Mouse (Mus musculus) forebrain, postnatal 0 days (tissue): Measurements from ENCODE around the gene Rpl7l1. TPM values are rescaled to one million over a fixed set of nuclear protein-coding genes. Genes with fewer than 3 reads are reported as not detected.

Experiments used
- ATAC-seq: fragments of 200-750 bp; cut with Nextera tagmentation; 2 replicates; pipeline ENCODE4 v1.8.0; 2017; ENCODE audit warnings: mild to moderate bottlenecking, moderate library complexity
- DNase-seq: peaks from one replicate; pipeline ENCODE4 v3.0.0-alpha.2; 2015
- H3K27ac ChIP-seq: fragments of 300-500 bp; sonication (generic); 2 replicates; pipeline ENCODE4 v1.5.1; 2014; ENCODE audit warnings: low read depth, mild to moderate bottlenecking, antibody characterized with exemption, low read length, moderate library complexity, mixed read lengths
- H3K27me3 ChIP-seq: fragments of 300-500 bp; sonication (generic); 2 replicates; pipeline ENCODE4 v1.6.1; 2014; ENCODE audit warnings: mild to moderate bottlenecking, low read length, mixed read lengths; ENCODE audit not compliant: insufficient read depth
- H3K36me3 ChIP-seq: fragments of 300-500 bp; sonication (generic); 2 replicates; pipeline ENCODE4 v1.6.1; 2014; ENCODE audit warnings: mild to moderate bottlenecking, moderate library complexity; ENCODE audit not compliant: insufficient read depth
- H3K4me1 ChIP-seq: fragments of 300-500 bp; sonication (generic); 2 replicates; pipeline ENCODE4 v1.6.1; 2014; ENCODE audit warnings: antibody characterized with exemption; ENCODE audit not compliant: insufficient read depth
- H3K4me2 ChIP-seq: fragments of 300-500 bp; sonication (generic); 2 replicates; pipeline ENCODE4 v1.6.1; 2014; ENCODE audit warnings: low read depth, mild to moderate bottlenecking, moderate library complexity
- H3K4me3 ChIP-seq: fragments of 300-500 bp; sonication (generic); 2 replicates; pipeline ENCODE4 v1.5.1; 2014; ENCODE audit warnings: low read depth, low read length, mixed read lengths
- H3K9ac ChIP-seq: fragments of 300-500 bp; sonication (generic); 2 replicates; pipeline ENCODE4 v1.6.1; 2014; ENCODE audit warnings: mild to moderate bottlenecking
- H3K9me3 ChIP-seq: fragments of 300-500 bp; sonication (generic); 2 replicates; pipeline ENCODE4 v1.6.1; 2016; ENCODE audit warnings: low read length
- CTCF ChIP-seq: sonication (generic); IDR thresholded peaks from 2 replicates; pipeline ENCODE4 v1.5.1; 2016; ENCODE audit warnings: antibody characterized with exemption, control low read depth, low read depth
- WGBS: fragments of 180-500 bp; shearing (Covaris S2); extraction: QIAGEN DNeasy Blood & Tissue Kit; methylation state at CpG from one replicate; pipeline ENCODE4 v1.1.7; 2014; 5-methylcytosine and 5-hydroxymethylcytosine counted together
- polyA plus RNA-seq: library from polyadenylated mRNA; unstranded; fragments of >200 nt; fragmentation: Nextera tagmentation; extraction: Ambion mirVana; gene quantifications from 2 replicates; pipeline ENCODE4 v1.2.1, GENCODE M21; 2015
- total RNA-seq: library from RNA; depleted of rRNA; stranded (reverse); fragments of >200 nt; gene quantifications from 2 replicates; pipeline ENCODE4 v1.2.3, GENCODE M21; 2014; rRNA removed

Gene Rpl7l1
- total RNA-seq: 62.9 and 64.4 TPM in 2 replicates
- polyA plus RNA-seq: 73.4 and 83.1 TPM in 2 replicates

- peak; percentile 59 for TF ChIP-seq CTCF
- Histone ChIP-seq H3K27me3 (no peaks in the 10 kb centered on the region), H3K4me3 (peak within 1 kb of the TSS; percentile 55), H3K4me1 (no peaks in the 10 kb centered on the region), H3K9me3 (no peaks in the 10 kb centered on the region), H3K36me3 (peaks cover 27% of the 10 kb centered on the region), H3K27ac (peak within 1 kb of the TSS; percentile 90), H3K4me2 (peak within 1 kb of the TSS; percentile 51), H3K9ac (peak within 1 kb of the TSS; percentile 65)
- ATAC-seq (peak; percentile 99), DNase-seq (peak; percentile 97)
- 2% methylated on average over 44 of the region's 44 CpGs for WGBS
Measured at GRCm38 (mm10) chr17:46782341-46783221, at the start of gene Rpl7l1. TSS of gene Rpl7l1 (minus strand) at chr17:46782672.

- 87% methylated on average over 11 of the region's 11 CpGs for WGBS
- no peak for DNase-seq
Measured at GRCm38 (mm10) chr17:46829856-46830535, 47.5 kb upstream of the Rpl7l1 start.

GRCm38 (mm10) chr17:46828935-46829334 is 46.5 kb upstream of the Rpl7l1 start:
- ATAC-seq (no peak), DNase-seq (no peak)
- WGBS: 95% methylated on average over 3 of the region's 3 CpGs
- no peak overlapping the region for H3K4me3 ChIP-seq
- no peak overlapping the region for H3K4me2 ChIP-seq
- H3K4me1 ChIP-seq: no peaks in the 10 kb centered on the region
- no peaks in the 10 kb centered on the region for H3K27me3 ChIP-seq
- no peak overlapping the region for H3K9ac ChIP-seq
- H3K9me3 ChIP-seq: no peaks in the 10 kb centered on the region
- H3K27ac ChIP-seq: no peak overlapping the region
- no peak for TF ChIP-seq CTCF
- peaks cover 35% of the 10 kb centered on the region for H3K36me3 ChIP-seq

More at GRCm38 (mm10) chr17:46829856-46830535, 47.5 kb upstream of the Rpl7l1 start:
- no peak overlapping the region for H3K9ac ChIP-seq
- TF ChIP-seq CTCF: no peak
- no peak overlapping the region for H3K4me3 ChIP-seq
- H3K4me1 ChIP-seq: no peaks in the 10 kb centered on the region
- no peaks in the 10 kb centered on the region for H3K9me3 ChIP-seq
- no peaks in the 10 kb centered on the region for H3K27me3 ChIP-seq
- no peak overlapping the region for H3K4me2 ChIP-seq
- ATAC-seq: no peak
- H3K27ac ChIP-seq: no peak overlapping the region
- H3K36me3 ChIP-seq: peaks cover 24% of the 10 kb centered on the region

GRCm38 (mm10) chr17:46823091-46823490 is 40.6 kb upstream of the Rpl7l1 start:
- no peak overlapping the region for H3K9ac ChIP-seq
- H3K4me1 ChIP-seq: no peaks in the 10 kb centered on the region
- H3K27me3 ChIP-seq: no peaks in the 10 kb centered on the region
- H3K9me3 ChIP-seq: no peaks in the 10 kb centered on the region
- DNase-seq: no peak
- no peak for TF ChIP-seq CTCF
- WGBS: 94% methylated on average over 8 of the region's 8 CpGs
- H3K4me2 ChIP-seq: no peak overlapping the region
- no peak overlapping the region for H3K27ac ChIP-seq
- no peak for ATAC-seq
- H3K36me3 ChIP-seq: peaks cover 67% of the 10 kb centered on the region
- no peak overlapping the region for H3K4me3 ChIP-seq

- WGBS: 94% methylated on average over 7 of the region's 7 CpGs
- Histone ChIP-seq H3K27me3 (no peaks in the 10 kb centered on the region), H3K4me1 (no peaks in the 10 kb centered on the region), H3K4me3 (no peak overlapping the region), H3K9me3 (no peaks in the 10 kb centered on the region), H3K4me2 (no peak overlapping the region), H3K36me3 (peaks cover 72% of the 10 kb centered on the region), H3K27ac (no peak overlapping the region), H3K9ac (no peak overlapping the region)
- DNase-seq (no peak), ATAC-seq (no peak)
- TF ChIP-seq CTCF: no peak
Measured at GRCm38 (mm10) chr17:46820628-46821027, 38.2 kb upstream of the Rpl7l1 start.

GRCm38 (mm10) chr17:46817734-46818158 is 35.3 kb upstream of the Rpl7l1 start:
- no peak for ATAC-seq
- Histone ChIP-seq H3K36me3 (peaks cover 60% of the 10 kb centered on the region), H3K4me2 (no peak overlapping the region), H3K27ac (no peak overlapping the region), H3K4me1 (no peaks in the 10 kb centered on the region), H3K9me3 (no peaks in the 10 kb centered on the region), H3K9ac (no peak overlapping the region), H3K4me3 (no peak overlapping the region), H3K27me3 (no peaks in the 10 kb centered on the region)
- no peak for TF ChIP-seq CTCF
- WGBS: 88% methylated on average over 12 of the region's 12 CpGs
- DNase-seq: no peak

GRCm38 (mm10) chr17:46816306-46816705 is 33.8 kb upstream of the Rpl7l1 start:
- H3K9me3 ChIP-seq: no peaks in the 10 kb centered on the region
- no peak for TF ChIP-seq CTCF
- no peak overlapping the region for H3K9ac ChIP-seq
- ATAC-seq (no peak), DNase-seq (no peak)
- no peak overlapping the region for H3K4me2 ChIP-seq
- H3K27ac ChIP-seq: no peak overlapping the region
- no peaks in the 10 kb centered on the region for H3K27me3 ChIP-seq
- 79% methylated on average over 13 of the region's 13 CpGs for WGBS
- H3K4me1 ChIP-seq: no peaks in the 10 kb centered on the region
- no peak overlapping the region for H3K4me3 ChIP-seq
- H3K36me3 ChIP-seq: peaks cover 66% of the 10 kb centered on the region
